Mouse (Mus musculus) ovary, postnatal 14 days (tissue): Measurements from ENCODE around the gene Xlr4b.
"Not testable (repeated sequence)": the region's sequence is repeated elsewhere in the genome, so short reads cannot be mapped to it uniquely, and the experiment has no call there.

Experiments used
- DNase-seq: peaks from one replicate; pipeline ENCODE4 v3.0.0; 2022; ENCODE audit warnings: low spot score

Xlr4b gene

DNA sequence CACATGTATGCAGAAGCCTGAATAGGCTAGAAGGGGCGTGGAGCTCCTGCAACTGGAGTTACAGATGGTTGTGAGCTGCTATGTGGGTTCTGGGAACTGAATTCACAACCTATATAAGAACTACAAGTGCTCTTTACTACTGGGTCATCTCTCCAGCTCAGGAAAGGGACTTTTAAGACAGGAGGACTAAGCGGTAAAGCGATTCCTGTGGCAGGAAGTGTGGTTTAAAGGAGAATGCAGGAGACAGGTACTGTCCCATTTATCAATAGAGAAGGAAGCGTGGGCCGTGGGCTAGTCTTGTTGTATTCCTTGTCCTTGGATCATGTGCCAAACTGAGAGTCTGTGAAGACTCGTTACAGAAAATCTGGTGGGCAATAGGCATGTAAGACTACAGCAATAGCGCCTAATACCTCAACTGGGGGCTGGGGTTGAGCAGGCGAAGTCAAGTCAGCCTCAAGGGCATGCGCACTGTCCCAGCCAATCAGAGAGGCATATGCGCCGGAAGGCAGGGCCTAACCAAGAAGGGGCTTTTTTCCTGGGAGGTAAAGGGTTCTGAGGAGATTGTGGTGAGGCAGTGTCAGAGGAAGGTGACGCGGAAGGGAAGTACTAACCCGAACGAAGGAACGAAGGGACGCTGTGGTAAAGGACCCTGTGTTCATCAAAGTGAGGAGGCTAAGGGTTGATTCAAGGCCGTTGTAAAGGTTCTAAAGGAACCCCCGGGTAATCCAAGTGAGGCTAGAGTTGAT lies at the start of gene Xlr4b:
Gene Xlr4b (plus strand): TSS at position 515 of the 746 bp plus-strand sequence.
- not testable (repeated sequence) for DNase-seq

DNA sequence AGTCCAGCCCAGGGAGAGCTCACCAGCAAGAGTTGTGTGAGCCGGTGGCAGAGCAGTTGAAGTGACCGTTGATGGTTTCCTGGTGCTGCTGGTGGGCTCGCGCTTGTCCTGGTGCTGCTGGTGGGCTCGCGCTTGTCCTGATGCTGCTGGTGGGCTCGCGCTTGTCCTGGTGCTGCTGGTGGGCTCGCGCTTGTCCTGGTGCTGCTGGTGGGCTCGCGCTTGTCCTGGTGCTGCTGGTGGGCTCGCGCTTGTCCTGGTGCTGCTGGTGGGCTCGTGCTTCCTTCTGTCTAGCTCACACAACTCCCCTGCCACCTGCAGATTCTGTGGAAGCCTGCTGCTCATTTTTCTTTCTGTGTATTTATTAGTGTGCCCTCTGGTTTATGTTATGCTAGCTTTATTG lies 37.2 kb upstream of the Xlr4b start, which contains the start of gene Spin2d:
Gene Spin2d (minus strand): TSS at position 101 of the 400 bp plus-strand sequence.
- DNase-seq: not testable (repeated sequence)

DNA sequence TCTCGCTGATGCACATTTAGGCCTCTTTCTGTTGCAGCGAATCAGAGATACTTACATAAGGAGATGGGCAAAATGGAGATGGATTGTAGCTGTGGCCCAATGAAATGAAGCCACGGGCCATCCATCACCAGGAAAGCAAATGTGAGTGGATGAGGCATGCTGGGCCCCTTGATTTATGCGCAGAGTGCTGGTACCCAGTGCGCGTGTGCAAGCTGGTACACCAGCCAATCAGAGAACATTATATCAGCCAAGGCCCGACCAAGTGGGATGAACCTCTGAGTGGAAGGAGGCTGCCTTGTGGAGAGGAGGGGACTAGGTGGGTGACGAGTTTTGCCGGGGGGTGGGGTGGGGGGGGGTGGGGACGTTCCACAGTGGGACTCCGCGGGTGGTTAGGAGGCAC lies 22.2 kb upstream of the Xlr4b start, which contains the start of gene Xlr3b:
Gene Xlr3b (plus strand): TSS at position 274 of the 400 bp plus-strand sequence.
- DNase-seq: not testable (repeated sequence)

DNA sequence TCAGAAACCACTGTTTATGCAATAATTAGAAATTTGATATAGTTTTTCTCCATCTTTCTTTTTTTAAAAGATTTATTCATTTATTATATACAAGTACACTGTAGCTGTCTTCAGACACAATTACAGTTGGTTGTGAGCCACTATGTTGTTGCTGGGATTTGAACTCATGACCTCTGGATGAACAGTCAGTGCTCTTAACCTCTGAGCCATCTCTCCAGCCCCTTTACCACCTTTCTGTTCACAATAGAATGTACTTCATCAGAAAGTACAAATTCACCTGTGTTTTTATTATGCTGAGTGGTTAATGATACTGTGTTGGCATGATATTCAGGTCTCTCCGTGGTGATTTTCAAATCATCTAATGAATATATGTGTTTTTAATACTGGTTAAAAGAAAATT lies 11.2 kb downstream of the Xlr4b start:
- no peak for DNase-seq

DNA sequence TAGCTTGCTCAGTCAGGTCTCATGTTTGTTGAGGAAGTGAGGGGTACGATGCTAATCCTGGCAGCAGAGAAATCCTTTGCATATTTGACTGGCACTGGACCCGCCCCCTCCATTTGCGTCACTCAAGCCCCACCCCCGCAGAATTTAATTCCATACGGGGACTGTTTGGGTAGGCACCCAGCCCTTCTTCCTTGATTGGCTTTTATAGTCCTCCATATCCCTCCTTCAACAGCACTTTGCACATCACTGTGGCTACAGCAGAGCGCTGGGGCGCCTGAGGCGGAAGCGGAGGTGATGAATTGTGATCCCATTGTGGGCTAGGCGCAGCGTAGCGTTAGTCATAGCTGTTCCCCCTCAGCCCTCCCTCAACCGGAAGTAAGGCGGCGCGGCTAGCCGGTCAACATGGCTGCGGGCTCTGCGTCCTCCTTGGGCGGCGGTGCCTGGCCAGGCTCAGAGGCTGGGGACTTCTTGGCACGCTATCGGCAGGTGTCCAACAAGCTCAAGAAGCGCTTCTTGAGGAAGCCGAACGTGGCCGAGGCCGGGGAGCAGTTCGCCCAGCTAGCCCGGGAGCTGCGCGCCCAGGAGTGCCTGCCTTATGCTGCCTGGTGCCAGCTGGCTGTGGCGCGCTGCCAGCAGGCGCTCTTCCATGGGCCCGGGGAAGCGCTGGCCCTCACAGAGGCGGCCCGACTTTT lies 13.9 kb downstream of the Xlr4b start, which contains the start of gene F8a:
Gene F8a (plus strand): TSS at position 378 of the 692 bp plus-strand sequence.
- peak; percentile 32 for DNase-seq

DNA sequence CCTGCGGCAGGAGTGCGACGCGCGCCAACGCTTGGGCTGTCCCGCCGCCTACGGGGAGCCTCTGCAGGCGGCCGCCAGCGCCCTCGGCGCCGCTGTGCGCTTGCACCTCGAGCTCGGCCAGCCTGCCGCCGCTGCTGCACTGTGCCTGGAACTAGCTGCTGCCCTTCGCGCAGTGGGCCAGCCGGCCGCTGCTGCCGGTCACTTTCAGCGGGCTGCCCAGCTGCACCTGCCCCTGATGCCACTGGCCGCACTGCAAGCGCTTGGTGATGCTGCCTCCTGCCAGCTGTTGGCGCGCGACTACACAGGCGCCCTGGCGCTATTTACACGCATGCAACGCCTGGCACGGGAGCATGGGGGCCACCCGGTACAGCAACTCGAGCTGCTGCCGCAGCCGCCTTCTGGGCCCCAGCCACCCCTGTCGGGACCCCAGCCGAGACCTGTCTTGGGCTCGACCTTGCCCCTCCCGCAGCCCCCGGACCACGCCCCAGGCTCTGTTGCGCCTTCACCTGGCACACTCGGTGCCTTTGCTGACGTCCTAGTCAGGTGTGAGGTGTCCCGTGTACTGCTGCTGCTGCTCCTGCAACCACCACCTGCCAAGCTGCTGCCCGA lies 14.6 kb downstream of the Xlr4b start:
- peak; percentile 13 for DNase-seq

DNA sequence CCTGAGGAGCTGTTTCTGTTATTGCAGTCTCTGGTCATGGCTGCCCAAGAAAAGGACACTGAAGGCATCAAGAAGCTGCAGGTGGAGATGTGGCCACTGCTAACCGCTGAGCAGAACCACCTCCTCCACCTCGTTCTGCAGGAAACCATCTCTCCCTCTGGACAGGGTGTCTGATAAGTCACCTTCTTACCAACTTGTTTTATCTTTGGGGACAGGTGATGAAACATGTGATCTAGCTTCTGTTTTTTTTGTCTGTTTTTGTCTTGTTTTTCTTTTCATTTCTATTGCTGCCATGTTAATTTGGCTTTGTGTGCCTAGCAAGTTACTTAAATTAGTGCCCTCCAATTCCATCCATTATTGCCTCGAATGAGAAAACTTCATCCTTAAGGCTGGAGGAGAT lies 15.2 kb downstream of the Xlr4b start:
- DNase-seq: no peak

DNA sequence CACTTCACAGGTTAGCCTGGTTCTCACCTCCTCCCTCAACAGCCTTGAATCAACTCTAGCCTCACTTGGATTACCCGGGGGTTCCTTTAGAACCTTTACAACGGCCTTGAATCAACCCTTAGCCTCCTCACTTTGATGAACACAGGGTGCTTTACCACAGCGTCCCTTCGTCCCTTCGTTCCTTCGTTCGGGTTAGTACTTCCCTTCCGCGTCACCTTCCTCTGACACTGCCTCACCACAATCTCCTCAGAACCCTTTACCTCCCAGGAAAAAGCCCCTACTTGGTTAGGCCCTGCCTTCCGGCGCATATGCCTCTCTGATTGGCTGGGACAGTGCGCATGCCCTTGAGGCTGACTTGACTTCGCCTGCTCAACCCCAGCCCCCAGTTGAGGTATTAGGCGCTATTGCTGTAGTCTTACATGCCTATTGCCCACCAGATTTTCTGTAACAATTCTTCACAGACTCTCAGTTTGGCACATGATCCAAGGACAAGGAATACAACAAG lies 28.7 kb downstream of the Xlr4b start, which contains the start of gene Xlr4c:
Gene Xlr4c (minus strand): TSS at position 310 of the 505 bp plus-strand sequence.
- not testable (repeated sequence) for DNase-seq

DNA sequence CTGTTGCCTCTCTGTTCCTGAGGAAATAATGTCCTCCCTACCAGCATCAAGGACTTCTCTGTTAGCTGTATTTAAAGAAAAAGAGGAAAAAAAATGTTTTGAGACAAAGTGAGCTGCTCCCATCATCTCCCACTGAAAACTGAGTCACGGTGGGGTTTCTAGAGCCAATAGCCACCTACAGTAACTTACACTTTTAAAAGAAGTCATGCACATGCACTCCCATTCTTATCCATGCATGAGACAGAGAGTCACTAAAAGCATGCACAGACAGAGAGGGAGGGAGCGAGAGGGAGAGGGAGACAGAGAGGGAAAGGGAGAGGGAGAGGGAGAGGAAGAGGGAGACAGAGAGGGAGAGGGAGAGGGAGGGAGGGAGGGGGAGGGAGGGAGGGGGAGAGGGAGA lies 48.3 kb downstream of the Xlr4b start:
- DNase-seq: not testable (repeated sequence)

DNA sequence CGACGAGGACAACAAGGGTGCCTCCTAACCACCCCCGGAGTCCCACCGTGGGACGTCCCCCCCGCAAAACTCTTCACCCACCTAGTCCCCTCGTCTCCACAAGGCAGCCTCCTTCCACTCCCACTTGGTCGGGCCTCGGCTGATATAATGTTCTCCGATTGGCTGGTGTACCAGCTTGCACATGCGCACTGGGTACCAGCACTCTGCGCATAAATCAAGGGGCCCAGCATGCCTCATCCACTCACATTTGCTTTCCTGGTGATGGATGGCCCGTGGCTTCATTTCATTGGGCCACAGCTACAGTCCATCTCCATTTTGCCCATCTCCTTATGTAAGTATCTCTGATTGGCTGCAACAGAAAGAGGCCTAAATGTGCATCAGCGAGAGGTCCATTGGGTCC lies 51.1 kb downstream of the Xlr4b start, which contains the start of gene Xlr3c:
Gene Xlr3c (minus strand): TSS at position 121 of the 400 bp plus-strand sequence.
- not testable (repeated sequence) for DNase-seq
